Mouse (Mus musculus) adrenal gland, adult 8-10 months (tissue): ENCODE measurements around the gene Rnd2. TPM values are rescaled to one million over a fixed set of nuclear protein-coding genes. Genes with fewer than 3 reads are reported as not detected.
"Not testable (repeated sequence)": the region's sequence is repeated elsewhere in the genome, so short reads cannot be mapped to it uniquely, and the experiment has no call there.

Source experiments
- DNase-seq: peaks from one replicate; pipeline ENCODE4 v3.0.0; 2022
- total RNA-seq, 4 experiments: library from RNA; stranded (reverse); gene quantifications; 2 replicates each; pipeline ENCODE4 v1.2.4; 2022

The Rnd2 gene
- total RNA-seq, 4 experiments from 2014 or later = 9.2 to 23.8 (median 16.2) TPM

GRCm38 (mm10) chr11:101469155-101469554 lies 4.4 kb downstream of the Rnd2 start:
- DNase-seq = no peak

GRCm38 (mm10) chr11:101470206-101470605 lies 5.4 kb downstream of the Rnd2 start:
- no peak for DNase-seq

DNA sequence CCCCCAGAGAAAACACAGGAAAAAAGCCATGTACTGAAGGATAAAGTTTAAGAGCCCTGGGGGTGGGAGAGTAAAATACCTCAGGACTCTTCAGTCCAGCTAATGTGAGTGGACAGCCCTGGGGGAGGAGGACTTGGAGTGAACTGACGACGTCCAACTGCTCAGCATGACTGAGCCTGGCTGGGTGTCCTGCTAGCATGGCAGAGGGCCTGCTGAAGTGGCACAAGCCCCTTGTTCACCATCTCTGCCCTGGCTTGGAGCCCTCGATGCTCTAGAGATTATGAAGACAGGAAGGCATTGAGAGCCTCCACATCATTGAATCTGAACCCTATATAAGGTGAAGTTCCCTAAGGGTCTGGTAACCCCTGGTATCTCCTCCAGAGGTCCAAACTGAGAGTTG lies 7.1 kb downstream of the Rnd2 start:
- DNase-seq = no peak

GRCm38 (mm10) chr11:101472336-101472735 lies 7.5 kb downstream of the Rnd2 start:
- no peak for DNase-seq

DNA sequence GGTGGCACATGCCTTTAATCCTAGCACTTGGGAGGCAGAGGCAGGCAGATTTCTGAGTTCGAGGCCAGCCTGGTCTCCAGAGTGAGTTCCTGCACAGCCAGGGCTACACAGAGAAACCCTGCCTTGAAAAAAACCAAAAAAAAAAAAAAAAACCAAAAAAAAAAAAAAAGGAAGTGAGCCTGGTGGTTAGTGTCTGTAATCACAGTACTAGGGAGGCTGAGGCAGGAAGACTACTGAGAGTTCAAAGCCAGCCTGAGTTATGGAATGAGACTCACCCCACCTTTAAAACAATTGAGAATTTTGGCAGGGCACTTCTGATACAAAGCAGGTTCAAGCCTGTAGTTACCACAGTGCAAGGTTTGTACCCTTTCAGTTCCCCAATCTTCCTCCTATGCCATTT lies 8.9 kb downstream of the Rnd2 start:
- DNase-seq = not testable (repeated sequence)

DNA sequence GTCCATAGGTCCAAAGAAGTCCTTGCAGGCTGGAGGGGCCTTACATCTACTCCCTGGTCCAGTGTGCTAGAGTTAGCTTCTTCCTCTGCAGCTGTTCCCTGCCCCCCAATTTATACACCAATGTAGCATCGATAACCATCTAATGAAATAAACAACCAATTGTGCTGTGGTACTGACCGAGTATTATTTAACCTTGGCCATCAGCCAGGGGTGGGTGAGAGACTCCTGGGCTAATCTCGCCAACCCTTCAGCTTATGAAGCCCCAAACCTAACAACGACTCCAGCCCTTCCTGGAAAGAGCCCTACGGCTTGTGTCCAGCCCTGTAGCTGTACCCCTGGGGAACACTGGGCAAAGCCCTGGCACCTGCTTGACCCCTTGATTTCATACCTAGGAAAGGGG lies 9.5 kb downstream of the Rnd2 start:
- no peak for DNase-seq

- not testable (repeated sequence) for DNase-seq
These were observed 11.6 kb downstream of the Rnd2 start for GRCm38 (mm10) chr11:101476361-101476760.

- DNase-seq = no peak
These were observed 12.4 kb downstream of the Rnd2 start for GRCm38 (mm10) chr11:101477194-101477551.

GRCm38 (mm10) chr11:101477552-101478211 lies 12.9 kb downstream of the Rnd2 start:
- no peak for DNase-seq

DNA sequence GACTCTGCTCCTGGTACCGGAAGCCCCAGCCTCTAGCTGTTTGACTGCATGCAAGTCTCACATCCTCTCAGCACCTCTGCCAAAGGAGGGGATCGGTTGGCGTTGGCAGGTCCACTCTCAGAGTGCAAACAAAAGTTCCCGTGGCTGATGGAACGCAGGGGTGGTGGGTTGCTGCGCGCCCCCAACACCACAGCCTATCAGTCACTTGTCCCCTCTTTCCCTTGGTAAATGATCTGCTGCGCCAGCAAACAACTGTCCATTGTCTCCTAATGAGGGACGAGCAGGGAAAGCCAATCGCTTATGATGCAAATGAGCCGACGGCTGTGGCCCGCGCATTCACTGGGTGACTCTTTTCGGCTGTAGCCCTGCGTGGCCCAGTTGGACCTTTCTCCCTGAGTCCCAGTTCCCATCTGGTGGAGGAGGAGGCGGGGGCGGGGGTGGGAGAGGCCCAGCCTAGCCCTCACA lies 14.4 kb downstream of the Rnd2 start:
- DNase-seq = no peak

DNA sequence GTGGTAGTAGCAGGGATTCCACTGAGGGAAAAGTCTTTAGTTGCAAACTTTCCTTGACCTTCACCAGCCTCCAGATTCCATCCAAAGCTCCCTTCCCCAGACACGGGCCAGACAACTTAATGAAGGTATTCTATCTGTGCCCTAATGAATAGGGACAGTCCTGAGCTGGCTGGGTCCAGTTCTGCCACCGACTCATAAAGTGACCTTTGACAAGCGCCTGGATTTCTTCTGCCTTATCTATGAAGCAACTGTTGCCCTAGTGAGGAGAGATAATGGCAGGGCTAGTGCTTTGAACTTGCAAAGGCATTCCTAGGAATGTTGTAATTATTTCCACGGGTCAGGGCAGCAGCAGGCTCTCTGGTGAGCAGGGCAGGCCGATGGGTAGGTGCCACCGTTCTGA lies 16.1 kb downstream of the Rnd2 start:
- no peak for DNase-seq

DNA sequence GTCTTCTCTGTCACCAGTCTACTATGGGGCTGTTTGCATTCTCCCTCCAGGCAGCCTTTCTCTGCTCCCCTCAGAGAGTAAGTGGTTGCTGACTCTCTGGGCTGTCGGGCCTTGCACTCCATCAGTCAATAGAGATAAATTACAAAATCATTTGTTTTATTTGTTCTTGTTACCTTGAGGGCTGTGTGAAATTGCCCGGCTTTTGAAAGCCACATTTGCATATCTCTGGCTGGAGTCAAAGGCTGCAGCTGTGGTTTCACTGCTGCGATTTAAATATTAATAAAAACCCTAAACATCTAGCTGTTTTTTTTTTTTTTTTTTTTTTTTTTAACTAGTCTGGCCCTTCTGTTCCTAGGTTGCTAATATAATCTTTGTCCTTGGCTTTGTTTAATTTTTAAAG lies 19.0 kb downstream of the Rnd2 start:
- no peak for DNase-seq

DNA sequence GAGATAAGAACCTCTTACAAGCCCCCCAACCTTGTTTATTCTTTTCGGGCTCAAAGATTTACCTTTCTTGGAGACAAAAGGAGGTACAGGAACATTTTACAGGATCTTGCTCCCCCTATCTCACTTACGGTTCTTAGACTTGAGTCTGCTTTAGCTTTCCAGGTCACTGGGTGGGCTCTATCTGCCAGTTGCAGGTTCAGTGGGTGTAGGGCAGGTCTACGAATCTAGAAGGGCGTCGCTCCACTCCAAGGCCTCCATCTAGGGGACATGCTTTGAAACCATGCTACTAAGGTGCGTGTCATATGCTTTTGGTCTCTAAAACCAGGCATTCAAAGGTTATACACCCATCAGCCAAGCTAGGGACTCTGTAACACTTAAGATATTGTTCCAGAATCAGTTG lies 19.4 kb downstream of the Rnd2 start:
- no peak for DNase-seq

DNA sequence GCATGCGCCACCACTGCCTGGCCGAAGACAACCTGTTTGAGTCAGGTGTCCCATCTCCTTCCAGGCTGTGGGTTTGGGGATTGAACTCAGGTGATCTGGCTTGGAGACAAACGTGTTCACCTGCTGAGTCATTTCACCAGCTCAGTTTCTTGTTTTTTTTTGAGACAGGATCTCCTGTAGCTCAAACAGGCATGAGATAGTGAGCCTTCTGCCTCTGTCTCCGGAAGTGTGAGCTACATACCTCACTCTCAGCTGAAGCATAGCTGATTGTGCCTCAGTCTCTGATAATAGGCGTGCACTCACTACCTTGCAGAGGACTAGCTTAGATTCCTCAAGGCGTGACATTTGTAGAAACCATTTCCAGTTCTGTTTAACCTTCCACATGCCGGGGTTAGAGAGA lies 20.0 kb downstream of the Rnd2 start:
- DNase-seq = no peak

DNA sequence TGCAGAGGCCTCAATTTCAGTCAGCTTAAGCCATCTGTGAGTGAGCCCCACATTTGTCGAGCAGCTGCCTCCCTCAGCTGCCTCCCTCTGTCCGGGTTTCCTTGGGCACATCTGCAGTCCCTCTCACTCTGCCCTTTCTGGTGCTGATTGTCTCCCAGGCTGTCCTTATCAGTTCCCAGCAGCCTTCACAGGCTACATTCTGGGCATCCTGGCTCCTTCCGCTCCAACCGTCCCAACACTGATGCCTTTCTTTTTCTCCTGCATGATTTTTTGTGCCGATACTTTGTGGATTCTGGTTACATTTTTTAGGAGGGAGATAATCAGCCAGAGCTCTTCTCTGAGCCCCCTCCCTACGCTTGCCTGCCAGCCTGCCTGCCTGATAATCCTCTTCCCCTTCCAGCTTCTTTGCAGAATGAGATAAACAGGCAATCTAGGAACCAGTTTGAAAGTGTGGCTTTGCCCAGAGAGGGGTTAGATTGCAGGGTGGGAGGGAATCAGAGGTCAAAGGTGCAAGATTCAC lies 20.8 kb downstream of the Rnd2 start:
- no peak for DNase-seq

- no peak for DNase-seq
These were observed 21.3 kb downstream of the Rnd2 start for GRCm38 (mm10) chr11:101486126-101486525.

DNA sequence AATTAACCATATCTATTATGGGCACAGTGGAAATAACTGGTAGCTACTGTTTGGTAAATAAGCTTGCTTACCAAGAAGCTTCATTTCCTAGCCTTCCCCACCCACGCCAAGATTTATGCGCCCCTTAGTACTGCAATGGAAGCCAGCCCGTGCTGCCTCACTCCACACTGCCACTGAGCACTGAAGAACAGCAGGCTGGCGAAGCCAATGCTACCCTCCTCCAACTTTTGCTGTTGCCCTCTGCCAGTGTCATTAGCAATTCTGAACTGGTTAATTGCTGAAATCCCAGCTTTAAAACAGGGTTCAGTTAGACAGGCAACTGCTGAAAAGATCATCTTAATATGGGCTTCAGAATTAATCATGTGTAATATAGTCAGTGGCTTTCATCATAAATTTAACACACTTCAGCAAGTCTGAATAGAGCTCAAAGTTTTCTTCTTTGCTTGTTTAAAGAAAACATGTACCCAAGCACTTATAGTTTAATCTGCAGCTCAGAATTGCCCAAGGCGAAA lies 41.5 kb downstream of the Rnd2 start:
- no peak for DNase-seq

DNA sequence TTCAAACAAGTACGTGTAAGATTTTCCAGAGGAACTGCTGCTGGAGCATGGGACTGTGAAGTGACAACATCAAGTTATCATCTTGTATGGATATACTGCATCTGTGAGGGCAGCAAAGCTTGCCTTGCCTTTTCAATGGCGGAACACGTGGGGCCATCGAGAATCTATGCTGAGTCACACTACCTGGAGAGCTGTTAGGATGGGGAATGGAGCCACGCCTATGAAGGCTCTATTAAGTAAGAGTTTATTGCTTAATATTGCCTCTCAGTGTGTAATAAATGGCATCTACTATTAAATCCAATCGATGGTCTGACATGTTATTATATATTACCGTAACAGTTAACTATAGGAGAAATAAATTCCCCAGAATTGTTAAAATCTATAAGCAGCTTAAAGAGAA lies 42.3 kb downstream of the Rnd2 start:
- no peak for DNase-seq

DNA sequence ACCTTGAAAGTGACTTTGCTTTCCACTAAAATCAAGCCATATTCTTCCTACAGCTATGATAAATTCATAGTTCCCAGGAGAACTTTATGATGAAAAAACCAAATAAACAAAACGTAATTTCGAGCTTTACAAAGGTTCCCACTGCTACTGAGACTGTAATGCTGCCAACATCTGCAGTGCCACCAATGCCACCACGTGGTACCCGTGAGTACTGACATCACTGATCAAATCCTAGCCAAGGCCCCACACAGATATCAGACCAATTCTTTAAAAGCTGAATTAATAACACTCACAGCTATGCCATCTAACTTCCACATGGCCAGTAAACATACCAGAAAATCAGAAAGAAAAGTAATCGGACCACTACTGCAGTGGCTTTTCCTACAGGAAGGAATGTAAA lies 54.1 kb downstream of the Rnd2 start:
- no peak for DNase-seq

GRCm38 (mm10) chr11:101519364-101519763 lies 54.6 kb downstream of the Rnd2 start:
- no peak for DNase-seq
